Comparison of ENCODE assay signal across 29 mouse cellular contexts in genomic region chr3:41495097-41495496, GRCm38 (mm10).
"Had no signal": no experiment of that assay in that cellular context is flagged by ENCODE, and none has a peak within 500 bp of the region (broad histone marks: within the 10 kb centered on the region; RNA-seq: fewer than 3 reads in every experiment).

No protein-coding gene starts in this region.

- DNase-seq: gastrocnemius, adult 2 months; gastrocnemius, postnatal 10 days; gastrocnemius, postnatal 25 days; heart, adult 2 months; heart, postnatal 4 days; kidney, adult 2 months; kidney, adult 9 months; kidney, postnatal 14 days; kidney, postnatal 36 days; layer of hippocampus, postnatal 36 days; liver; liver, embryonic 13.5 days; liver, postnatal 0 days had no signal

- H3K27me3 ChIP-seq: heart, embryonic 13.5 days; heart, embryonic 15.5 days; hindbrain, embryonic 12.5 days; kidney, embryonic 15.5 days; limb, embryonic 12.5 days; liver, embryonic 13.5 days; liver, embryonic 15.5 days had no signal

- H3K4me1 ChIP-seq: heart, embryonic 15.5 days; hindbrain, embryonic 12.5 days; liver, embryonic 13.5 days; liver, embryonic 15.5 days had no signal

- ATAC-seq: hindbrain, embryonic 16.5 days; inflammation-experienced regulatory T-cells, adult 6 months; intestine, embryonic 16.5 days; liver, postnatal 0 days had no signal

- H3K9me3 ChIP-seq: heart, embryonic 13.5 days; heart, embryonic 15.5 days; hindbrain, embryonic 10.5 days; hindbrain, embryonic 12.5 days; kidney, embryonic 15.5 days; limb, embryonic 10.5 days; limb, embryonic 12.5 days; liver, embryonic 13.5 days; liver, embryonic 15.5 days had no signal

- H3K27ac ChIP-seq: gastrocnemius, adult 2 months; heart, adult 2 months; heart, embryonic 13.5 days; heart, embryonic 15.5 days; hindbrain, embryonic 10.5 days; hindbrain, embryonic 12.5 days; hindbrain, embryonic 14.5 days; kidney, embryonic 15.5 days; kidney, postnatal 0 days; layer of hippocampus, adult 2 months; limb, embryonic 10.5 days; limb, embryonic 12.5 days; liver, embryonic 13.5 days; liver, embryonic 15.5 days had no signal

- H3K4me2 ChIP-seq: heart, embryonic 11.5 days; heart, embryonic 13.5 days; heart, embryonic 15.5 days; hindbrain, embryonic 12.5 days; hindbrain, embryonic 14.5 days; kidney, embryonic 15.5 days; limb, embryonic 12.5 days; liver, embryonic 11.5 days; liver, embryonic 13.5 days; liver, embryonic 15.5 days had no signal

- H3K9ac ChIP-seq: heart, embryonic 13.5 days; heart, embryonic 15.5 days; hindbrain, embryonic 12.5 days; hindbrain, embryonic 14.5 days; kidney, embryonic 15.5 days; limb, embryonic 12.5 days; liver, embryonic 13.5 days; liver, embryonic 15.5 days; liver, postnatal 0 days had no signal

- H3K4me3 ChIP-seq: gastrocnemius, adult 2 months; heart, adult 2 months; heart, embryonic 13.5 days; heart, embryonic 15.5 days; hindbrain, embryonic 10.5 days; hindbrain, embryonic 12.5 days; kidney, embryonic 15.5 days; layer of hippocampus, adult 2 months; limb, embryonic 10.5 days; limb, embryonic 12.5 days; liver, embryonic 13.5 days; liver, embryonic 15.5 days had no signal

- H3K36me3 ChIP-seq: heart, embryonic 13.5 days; heart, embryonic 15.5 days; hindbrain, embryonic 10.5 days; hindbrain, embryonic 12.5 days; kidney, embryonic 15.5 days; limb, embryonic 10.5 days; limb, embryonic 12.5 days; liver, embryonic 13.5 days; liver, embryonic 15.5 days had no signal
